Mouse (Mus musculus): ENCODE measurements around the gene Acsl5.

- TF ChIP-seq MAFK (IDR thresholded peaks at IDR 0.05; ENCODE audit: insufficient read depth, low read depth, low read length) (no peak), CHD2 (IDR thresholded peaks at IDR 0.05; ENCODE audit: low read depth, low read length) (no peak), HCFC1 (IDR thresholded peaks at IDR 0.05; ENCODE audit: borderline replicate concordance, insufficient read depth, low read length) (no peak), ZC3H11A (IDR thresholded peaks at IDR 0.05; ENCODE audit: borderline replicate concordance, low read depth, low read length) (no peak), ZNF384 (IDR thresholded peaks at IDR 0.05; ENCODE audit: low read depth, low read length) (no peak)
Observed at GRCm38 (mm10) chr19:55253239-55253569, 1.5 kb downstream of the Acsl5 start.
